Mouse (Mus musculus) granulocyte monocyte progenitor cell, adult 5-6 weeks (primary cell): ENCODE data around the gene 4933407L21Rik. TPM values are rescaled to one million over a fixed set of nuclear protein-coding genes. Genes with fewer than 3 reads are reported as not detected.

ENCODE experiments used
- ATAC-seq: replicated peaks from 2 replicates; pipeline ENCODE4 v1.8.0; 2016; ENCODE audit warnings: mild to moderate bottlenecking, moderate TSS enrichment, inconsistent platforms; ENCODE audit not compliant: poor library complexity, severe bottlenecking
- total RNA-seq, 2 experiments: library from RNA; stranded (forward) in 1 of 2; stranded (reverse) in 1 of 2; fragments of 200-712, 200-1000 nt in 1 of 2; fragments of >200 nt in 1 of 2; fragmentation: Nextera tagmentation in 1 of 2; gene quantifications; 2 replicates each; pipeline ENCODE4 v1.2.3; 2014 to 2017

The 4933407L21Rik gene
- total RNA-seq, 2 experiments from 2014 or later, result not detected

DNA sequence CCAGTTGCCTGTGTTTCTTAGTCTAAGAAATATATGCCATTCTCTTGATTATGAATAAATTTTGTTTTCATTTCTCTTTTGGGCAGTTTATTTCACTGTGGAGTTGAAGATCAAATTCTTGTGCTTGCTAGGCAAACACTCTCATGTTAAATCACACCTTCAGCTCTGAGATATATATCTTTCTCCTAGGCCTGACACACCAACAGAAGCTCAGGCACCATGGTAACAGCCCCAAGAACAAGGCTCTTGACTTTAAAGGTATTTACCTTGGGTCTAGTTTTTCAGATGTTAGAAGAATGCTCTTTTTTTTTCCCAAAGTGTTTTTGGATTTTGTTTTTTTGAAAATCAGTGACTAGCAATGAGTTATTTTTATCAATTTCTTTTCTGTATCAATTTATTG lies 12.4 kb upstream of the 4933407L21Rik start:
- no peak for ATAC-seq

DNA sequence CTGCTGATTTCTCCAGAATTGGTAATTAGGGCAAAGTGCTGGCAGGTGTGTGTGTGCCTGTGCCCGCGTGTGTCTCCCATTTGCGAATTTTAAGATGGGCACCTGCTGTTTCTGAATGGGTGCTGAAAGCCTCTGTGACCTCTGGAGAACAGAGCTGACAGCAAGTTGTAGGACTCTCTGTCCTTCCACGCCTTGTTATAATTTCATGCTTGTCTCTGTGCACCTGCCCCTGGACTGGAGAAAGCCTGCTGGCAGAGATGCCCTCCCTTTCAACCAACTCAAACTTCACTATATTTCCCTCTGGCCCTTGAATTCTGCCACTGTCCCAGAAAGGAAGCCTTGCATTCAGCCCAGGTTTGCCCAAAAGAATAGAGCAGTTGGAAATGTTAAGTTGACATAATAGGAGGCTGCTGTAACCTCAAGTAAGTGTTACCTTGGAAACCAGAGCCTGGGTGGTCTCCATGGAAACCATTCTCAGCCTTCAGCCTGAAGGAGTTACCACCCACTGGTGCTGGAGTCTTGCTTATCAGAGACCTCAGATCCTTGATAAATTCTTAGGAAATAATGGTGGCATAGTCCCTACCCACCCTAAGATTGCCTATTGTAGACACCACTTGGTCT lies 11.3 kb upstream of the 4933407L21Rik start:
- ATAC-seq, result no peak

DNA sequence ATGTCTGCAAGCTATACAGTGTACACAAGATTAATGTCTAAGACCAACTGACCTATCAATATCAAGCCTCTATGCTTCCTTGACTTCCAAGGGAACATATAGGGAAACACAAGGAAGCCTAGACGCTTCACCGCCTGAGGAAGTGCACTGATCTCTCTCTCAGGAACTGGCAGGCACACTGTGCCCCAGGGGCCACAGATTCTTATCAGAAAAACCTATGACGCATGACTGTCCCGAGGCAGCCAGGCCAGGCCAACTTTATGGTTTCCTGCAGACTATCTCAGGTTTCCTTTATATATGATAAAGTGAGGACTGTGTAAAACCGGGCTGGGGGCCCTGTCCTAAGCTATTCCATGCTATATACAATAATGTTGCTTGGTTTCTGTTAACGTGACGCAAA lies 8.7 kb upstream of the 4933407L21Rik start:
- peak; percentile 33; the same call in 1 of the 2 replicates for ATAC-seq

DNA sequence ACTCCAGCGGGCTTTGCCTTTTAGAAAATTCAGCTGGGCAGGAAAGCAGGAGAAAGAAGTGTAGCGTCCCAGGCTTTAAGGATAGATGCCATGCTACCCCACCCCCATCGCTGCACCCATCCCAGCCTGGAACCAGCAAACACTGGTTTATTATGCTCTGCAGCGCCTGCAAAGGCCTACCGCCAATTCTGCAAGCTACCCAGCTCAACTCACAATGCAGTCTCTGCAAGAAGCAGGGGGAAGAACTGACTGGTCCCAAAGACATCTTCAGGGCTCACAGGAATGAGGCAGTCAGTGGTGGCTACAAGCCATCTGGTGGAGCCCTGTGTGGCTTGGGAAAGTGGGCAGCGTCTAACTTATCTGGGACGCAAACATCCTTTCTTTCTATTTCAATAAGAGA lies 6.6 kb upstream of the 4933407L21Rik start:
- ATAC-seq, result no peak

DNA sequence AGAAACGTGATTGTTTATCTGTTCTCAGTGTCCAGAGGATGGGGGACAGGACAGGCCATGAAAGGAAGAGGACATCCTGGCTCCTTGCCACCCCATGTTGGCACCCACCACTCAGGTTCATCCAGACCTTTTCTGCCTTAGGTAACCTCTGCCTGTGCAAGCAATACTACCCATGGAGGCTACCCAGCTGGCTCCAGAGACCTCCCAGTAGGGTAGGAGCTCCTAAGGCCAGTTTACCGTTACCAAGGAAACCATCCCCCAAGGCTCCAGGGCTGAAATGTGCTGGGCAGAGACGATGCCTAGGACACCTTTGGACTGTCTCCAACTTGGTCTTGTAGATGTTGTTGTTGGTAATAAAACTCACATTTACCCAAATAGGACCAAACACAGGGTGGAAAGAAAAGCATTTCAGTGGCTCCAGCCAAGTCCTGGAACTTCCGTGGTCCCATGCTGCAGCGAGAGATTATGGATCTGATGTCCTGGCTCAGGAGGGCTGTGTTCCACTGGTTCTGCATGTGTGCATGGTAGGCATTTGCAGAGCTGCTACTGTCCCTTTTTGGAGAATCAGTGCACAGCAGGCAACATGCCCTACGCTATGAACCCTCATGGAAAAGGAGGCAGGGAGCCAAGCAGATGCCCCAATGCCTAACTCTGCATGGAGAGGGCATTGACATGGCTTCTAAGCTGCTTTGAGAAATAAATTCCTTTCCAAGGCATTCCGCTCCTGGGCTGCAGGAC lies 6.0 kb upstream of the 4933407L21Rik start:
- ATAC-seq, result no peak

DNA sequence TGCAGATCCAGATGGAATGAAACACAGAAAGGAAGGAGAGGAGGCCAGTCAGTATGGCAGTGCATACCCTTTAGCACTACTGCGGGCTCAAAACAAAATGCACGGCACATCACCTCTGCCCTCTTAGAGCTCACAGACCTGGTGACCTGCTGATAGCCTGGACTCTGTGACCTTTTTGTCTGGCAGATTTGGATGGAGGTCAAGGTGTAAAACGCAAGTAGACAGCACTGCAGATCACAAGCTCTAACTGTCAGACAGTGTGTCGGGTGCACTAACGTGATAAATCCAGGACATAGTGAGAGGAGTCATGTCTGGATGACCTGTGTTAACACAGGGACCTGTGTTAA lies 5.4 kb upstream of the 4933407L21Rik start:
- no peak for ATAC-seq

DNA sequence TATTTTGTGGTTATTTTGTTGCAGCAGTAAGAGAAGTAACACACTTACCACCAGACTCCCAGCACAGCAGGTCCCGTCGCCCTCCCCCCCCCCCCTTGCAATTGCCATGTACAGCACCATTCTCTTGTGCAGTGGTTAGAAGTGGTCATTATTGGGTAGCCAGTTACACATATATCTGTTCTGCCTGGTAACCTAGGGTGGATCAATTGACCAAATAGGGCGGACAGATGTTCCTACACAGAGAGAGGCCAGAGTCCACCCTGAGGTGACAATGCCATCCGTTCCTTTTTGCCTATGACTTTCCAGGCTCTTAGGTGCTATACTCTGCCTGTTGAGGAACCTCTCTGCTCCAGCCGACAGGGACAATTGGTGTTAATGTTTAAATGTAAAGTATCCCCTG lies 3.1 kb upstream of the 4933407L21Rik start:
- ATAC-seq, result no peak

DNA sequence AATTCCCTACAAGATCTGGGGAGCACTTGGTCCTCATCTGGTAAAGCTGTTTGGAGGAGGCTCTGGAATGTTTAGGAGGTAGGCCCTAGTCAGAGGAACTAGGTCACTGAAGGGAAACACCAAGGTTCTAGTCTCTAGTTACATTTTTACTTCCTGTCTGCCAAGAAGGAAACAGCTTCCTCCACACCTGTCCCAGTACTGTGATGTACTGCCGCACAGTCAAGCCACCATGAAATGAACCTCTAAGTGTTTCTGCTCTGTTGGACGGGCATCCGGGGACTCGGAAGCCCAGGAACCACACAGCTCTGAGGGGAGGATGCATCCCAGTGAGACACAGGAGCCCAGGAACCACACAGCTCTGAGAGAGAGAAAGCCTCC lies 394 bp downstream of the 4933407L21Rik start:
- no peak for ATAC-seq

DNA sequence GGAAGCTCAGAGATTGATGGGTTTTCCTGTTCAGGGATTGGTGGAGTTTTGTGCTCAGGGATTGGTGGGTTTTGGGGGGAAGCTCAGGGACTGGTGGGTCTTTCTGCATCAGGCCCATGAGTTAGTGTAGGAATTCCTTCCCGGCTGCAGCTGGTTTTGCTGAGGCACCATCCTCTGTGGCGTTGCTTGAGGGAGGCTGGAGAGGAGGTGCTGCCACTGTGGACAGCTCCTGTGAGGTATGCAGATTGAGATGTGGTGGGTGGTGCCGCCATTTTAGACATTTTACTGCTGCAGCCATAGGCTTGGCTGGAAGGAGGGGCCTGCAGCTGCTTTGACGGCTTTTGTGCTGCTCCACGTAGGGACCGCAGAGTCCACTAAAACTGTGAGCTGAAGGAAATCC lies 1.1 kb downstream of the 4933407L21Rik start:
- ATAC-seq, result no peak

DNA sequence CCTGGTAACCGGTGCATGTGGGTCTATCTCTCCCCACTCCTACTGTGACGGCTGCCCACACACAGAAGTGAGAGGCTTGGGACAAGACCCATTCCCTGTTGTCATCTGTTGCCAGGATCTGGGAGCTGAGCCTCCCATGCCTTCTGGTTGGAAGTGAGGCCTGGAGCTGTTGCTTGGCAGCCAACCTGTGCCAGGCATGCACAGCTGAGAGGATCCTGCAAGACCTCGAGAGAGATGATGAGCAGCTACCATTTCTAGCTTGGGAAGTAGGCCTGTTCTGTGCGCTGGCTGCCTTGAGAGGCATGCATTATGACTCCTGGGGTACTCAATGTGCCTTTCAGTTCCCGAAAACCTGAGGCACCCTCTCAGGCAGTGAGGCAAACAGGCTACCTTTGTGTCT lies 2.9 kb downstream of the 4933407L21Rik start:
- ATAC-seq, result no peak

DNA sequence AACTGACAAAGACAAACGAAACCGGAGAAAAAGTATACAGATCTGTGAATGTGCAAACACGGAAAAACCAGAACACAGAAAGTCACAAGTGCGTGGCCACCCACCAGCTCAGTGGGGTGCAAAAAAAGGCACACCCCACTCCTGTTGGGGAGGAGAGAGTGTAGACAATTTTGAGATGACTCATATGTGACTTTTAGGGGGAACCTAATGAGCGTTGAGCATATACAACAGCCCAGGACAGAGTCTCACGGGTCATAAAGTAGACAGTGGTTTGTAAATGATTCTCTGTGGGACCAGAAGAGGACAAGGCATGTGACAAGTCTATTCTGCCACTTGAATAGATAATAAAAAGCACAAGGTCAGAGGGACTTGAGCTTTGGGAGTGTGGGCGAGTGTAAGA lies 4.9 kb downstream of the 4933407L21Rik start:
- no peak for ATAC-seq

DNA sequence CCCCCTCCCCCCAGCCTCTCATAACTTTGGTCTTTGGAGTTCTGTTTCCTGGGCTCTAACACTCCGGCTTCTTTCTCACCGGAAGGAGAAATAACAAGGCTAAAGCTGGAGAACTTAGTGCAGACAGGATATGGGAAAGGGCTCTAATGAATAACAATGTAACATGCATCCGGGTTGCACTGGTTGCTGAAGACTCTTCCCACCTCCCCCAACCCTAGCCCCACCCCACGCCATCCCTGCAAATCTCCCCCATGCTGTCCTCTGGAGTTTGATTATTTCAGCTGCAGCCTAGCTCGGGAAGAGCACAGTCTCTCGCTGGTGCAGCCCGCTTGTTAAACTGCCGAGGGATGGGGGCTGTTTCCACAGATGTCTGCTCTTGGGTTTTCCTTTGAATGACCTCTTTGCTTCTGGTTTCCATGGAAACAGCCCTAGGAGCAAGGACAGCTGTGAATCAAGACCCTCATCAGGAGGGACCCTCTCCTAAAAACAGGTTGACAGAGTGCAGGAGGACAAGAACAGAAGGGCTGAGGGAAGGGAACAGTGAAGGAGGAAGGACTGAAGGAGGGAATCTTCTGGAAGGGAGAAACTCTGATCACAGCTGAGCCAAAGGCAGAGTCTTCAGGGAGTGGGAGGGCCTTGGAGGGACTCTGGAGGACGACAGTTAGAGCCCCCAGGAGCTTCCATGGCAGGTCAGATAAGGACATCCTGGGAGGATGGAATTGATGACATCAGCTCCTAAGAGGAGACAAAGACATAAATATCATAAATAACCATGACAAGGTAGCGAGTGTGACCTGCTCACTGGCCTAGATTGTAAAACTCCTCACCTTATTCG lies 5.6 kb downstream of the 4933407L21Rik start:
- no peak for ATAC-seq

DNA sequence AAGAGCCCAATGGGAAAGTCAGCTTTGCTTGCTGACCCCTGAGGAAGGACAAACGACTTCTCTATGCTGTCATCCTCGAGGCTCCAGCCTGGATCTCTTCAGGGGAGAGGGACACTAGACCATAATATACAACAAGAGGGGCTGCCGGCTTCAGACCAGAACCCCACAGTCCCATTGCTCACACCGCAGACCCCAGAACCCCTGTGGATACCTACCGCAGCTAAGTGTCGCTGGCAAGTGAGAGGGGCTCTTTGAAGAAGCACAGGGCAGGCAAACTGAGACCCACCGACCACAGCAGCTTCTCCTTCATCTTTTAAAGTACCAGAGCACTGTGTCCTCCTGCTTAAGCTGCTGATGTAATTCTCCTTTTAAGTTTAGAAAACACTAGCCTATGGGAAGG lies 6.3 kb downstream of the 4933407L21Rik start:
- no peak for ATAC-seq

DNA sequence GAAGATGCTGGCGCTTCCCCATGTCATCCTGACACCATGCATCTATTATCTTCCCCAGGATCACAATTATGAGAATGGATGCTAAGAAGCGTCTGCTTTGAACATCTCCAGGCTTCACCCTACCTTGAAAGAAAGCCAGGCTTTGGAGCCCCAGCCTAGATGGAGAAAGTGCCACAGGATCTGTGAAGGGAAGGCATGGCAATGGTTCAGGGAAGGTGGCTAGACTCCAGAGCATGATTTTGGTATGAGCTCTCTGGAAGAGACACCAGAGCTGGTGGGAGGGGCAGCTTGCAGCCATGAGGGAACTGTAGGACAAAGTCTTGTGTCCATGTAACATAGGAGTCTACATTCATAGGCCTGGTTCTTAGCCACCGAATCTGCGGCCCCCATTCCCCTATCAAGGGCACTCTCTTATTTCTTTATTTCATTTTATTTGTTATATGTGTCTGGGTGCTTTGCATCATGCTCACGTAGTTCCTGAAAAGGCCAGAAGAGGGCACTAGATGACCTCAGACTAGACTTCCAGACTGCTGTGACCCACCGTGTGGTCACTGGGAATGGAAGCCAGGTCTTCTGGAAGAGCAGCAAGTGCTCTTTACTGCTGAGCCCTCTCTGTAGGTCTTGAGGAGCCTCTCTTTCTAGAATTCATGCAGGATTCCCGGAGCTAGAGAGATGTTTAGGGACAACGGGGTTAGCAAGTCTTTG lies 7.0 kb downstream of the 4933407L21Rik start:
- ATAC-seq, result peak; percentile 81

DNA sequence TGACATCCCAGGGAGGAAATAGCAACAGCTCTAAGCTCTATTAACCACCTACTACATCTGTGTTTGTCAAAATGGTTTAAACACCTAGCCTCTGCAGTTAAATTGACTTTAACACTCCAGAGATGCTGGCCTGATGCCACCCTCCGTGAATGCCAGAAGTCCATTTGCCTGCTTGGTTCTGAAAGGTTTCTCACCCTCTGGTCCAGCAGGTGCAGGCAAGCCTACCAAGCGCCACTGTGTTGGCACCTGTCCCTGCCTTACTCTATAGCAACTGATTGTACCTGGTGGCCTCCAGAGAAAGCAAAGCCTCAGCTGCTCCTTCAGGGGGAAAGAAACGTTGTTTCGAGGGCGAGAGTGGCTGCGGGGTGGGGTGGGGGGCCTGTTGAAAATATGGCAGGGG lies 8.0 kb downstream of the 4933407L21Rik start:
- no peak for ATAC-seq

DNA sequence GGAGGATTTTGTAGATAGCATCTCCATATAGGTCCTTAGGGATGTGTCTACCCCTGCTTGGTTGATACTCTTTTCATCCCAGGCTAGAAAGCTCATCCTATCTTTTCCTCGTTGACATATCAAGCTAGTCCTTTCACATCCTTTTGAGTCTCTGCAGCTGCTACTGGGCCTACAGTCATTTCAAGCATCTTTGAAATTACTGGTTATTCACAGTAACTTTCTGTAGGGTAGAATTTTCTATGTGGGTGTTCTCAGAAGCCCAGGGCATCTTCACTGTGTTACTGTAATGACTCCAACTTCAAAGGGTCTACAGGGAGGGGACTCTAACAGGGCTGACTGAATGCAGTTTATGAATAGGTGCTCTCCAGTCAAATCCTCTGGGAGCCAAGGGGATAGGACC lies 9.0 kb downstream of the 4933407L21Rik start:
- ATAC-seq, result no peak

DNA sequence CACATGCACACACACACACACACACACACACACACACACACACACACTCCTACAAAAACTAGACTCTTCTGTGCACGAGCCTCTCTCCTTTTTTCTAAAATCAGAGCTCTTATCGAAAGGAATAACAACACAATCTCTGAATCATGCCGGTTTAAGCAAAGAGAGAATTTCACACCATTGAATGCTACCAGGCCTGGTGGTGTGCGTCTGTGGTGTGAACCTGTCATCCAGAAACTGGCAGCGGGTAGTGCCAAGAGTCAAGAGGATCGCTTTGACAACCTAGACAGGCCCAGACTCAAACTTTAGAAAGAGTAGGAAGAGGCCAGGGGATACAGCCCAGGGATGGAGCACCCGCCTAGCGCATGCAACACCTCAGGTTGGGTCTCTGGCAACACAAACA lies 14.0 kb downstream of the 4933407L21Rik start:
- ATAC-seq, result no peak

DNA sequence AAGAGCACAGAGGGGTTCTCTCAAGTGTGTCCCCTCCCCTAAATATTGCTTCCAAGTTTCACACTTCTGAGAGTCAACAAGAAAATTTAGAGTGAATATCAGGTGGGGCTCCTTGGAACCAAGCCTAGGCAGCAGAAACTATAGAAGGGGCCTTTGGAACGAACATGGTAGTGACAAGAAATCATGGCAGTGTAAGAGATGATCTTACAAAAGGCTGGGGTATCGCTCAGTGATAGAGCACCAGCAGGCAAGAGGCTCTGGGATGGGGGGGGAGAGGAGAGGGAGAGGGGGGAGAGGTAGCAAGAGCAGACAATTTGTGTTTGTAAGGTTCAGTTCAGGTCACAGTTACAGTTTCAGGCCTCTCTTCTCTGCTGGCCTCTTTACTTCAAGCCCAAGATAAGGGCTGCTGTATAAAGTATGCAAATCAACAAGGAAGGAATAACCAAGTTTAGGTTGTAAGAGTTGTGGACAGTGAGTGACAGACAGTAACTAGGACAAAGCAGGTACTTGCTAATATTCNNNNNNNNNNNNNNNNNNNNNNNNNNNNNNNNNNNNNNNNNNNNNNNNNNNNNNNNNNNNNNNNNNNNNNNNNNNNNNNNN lies 20.9 kb downstream of the 4933407L21Rik start:
- no peak for ATAC-seq

DNA sequence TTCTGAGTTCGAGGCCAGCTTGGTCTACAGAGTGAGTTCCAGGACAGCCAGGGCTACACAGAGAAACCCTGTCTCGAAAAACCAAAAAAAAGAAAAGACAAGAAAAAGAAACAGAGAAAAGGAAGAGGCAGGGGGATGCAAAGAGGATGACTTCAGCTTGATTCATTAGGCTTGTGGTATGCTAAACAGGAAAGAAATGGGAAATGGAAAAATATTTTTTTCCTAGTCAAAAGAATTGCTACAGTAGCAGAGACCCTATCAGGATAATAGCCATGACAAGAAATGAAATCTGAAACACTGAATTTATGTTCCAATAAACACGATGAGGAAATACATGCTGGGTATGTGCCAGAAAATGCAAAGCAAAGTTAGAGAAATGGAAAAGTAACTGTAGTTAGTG lies 26.9 kb downstream of the 4933407L21Rik start:
- no peak for ATAC-seq

DNA sequence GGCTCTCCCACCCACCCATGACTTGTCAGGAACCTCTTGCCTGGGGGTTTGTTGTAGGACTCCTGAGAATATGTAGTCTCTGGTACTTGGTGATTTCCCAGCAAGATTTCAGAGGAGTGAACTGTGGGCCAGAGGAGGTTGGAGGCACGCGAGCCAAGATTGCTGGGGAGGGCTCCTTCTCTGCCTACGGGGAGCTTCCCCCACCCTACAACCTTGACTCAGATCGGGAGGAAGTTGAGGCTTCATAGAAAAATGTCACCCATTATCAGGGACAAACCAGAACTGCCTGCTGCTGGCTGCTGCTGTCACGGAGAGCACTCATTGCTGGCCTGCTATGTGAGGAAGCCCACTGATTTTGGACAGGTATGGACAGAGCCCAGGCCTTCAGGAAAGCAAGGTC lies 29.0 kb downstream of the 4933407L21Rik start:
- no peak for ATAC-seq
